Mouse (Mus musculus): ENCODE measurements around the gene Surf4.

The Surf4 gene

GRCm38 (mm10) chr2:26933304-26934055 is at the start of gene Surf4, which contains the start of gene Stkld1:
Gene Surf4, minus strand, starts transcription at chr2:26933928.
Gene Stkld1, plus strand, starts transcription at chr2:26934047.
- peak; percentile 98 for DNase-seq

GRCm38 (mm10) chr2:26980361-26980760 is 46.6 kb upstream of the Surf4 start:
- DNase-seq: no peak

- no peak for DNase-seq
Measured at GRCm38 (mm10) chr2:26973960-26974359, 40.2 kb upstream of the Surf4 start.

- DNase-seq: no peak
Measured at GRCm38 (mm10) chr2:26973116-26973515, 39.4 kb upstream of the Surf4 start, which contains the start of gene Adamts13. Gene Adamts13, plus strand, starts transcription at chr2:26973416.

GRCm38 (mm10) chr2:26967262-26967661 is 33.5 kb upstream of the Surf4 start:
- no peak for DNase-seq

GRCm38 (mm10) chr2:26964724-26965370 is 31.1 kb upstream of the Surf4 start:
- DNase-seq: no peak

- DNase-seq: peak; percentile 90
Measured at GRCm38 (mm10) chr2:26963923-26964723, 30.4 kb upstream of the Surf4 start, which contains the start of gene Rexo4. Gene Rexo4, minus strand, starts transcription at chr2:26964386.

GRCm38 (mm10) chr2:26960756-26961155 is 27.0 kb upstream of the Surf4 start:
- peak; percentile 24 for DNase-seq

GRCm38 (mm10) chr2:26957488-26957859 is 23.7 kb upstream of the Surf4 start:
- DNase-seq: no peak

- DNase-seq: peak; percentile 40
Measured at GRCm38 (mm10) chr2:26956811-26957487, 23.2 kb upstream of the Surf4 start.

GRCm38 (mm10) chr2:26954735-26955395 is 21.1 kb upstream of the Surf4 start:
- no peak for DNase-seq

- no peak for DNase-seq
Measured at GRCm38 (mm10) chr2:26952866-26953265, 19.1 kb upstream of the Surf4 start.

GRCm38 (mm10) chr2:26952193-26952592 is 18.5 kb upstream of the Surf4 start:
- DNase-seq: no peak

GRCm38 (mm10) chr2:26951346-26951905 is 17.7 kb upstream of the Surf4 start:
- no peak for DNase-seq

- no peak for DNase-seq
Measured at GRCm38 (mm10) chr2:26950411-26950810, 16.7 kb upstream of the Surf4 start.

GRCm38 (mm10) chr2:26943253-26943652 is 9.5 kb upstream of the Surf4 start:
- DNase-seq: no peak

GRCm38 (mm10) chr2:26941539-26941938 is 7.8 kb upstream of the Surf4 start:
- DNase-seq: peak; percentile 24

- DNase-seq: no peak
Measured at GRCm38 (mm10) chr2:26936425-26936824, 2.7 kb upstream of the Surf4 start.

GRCm38 (mm10) chr2:26935286-26935685 is 1.6 kb upstream of the Surf4 start:
- DNase-seq: no peak

- peak; percentile 68 for DNase-seq
Measured at GRCm38 (mm10) chr2:26932473-26933303, 1.0 kb downstream of the Surf4 start.

GRCm38 (mm10) chr2:26930390-26930789 is 3.3 kb downstream of the Surf4 start:
- DNase-seq: peak; percentile 58
